Mouse (Mus musculus): ENCODE measurements around the gene Arhgap22.

DNA sequence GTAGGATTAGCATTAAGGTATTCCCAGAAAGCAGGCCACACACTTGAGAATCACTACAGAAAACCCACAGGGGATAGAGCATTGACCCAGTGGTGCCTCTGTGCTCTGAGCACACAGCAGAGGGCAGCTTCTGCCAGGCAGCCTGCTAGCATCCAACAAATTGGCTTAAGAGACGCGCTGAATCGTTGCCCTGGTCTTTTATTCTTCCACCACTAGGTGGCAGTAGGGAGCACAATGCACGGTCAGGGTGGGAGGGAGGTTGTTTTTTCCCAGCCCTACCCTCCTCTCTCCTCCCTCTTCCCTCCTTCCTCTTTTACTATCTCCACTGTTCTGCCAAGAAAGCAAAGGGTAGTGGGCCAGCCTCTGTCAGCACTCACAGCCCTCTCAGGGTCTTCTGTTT lies 99.8 kb downstream of the Arhgap22 start:
- TF ChIP-seq CTCF (conservative IDR thresholded peaks at IDR 0.05; ENCODE audit: insufficient read depth, insufficient read length, low read depth, low read length) (peak; percentile 95), POLR2A (IDR thresholded peaks at IDR 0.05; ENCODE audit: low read depth, low read length) (no peak)
